Mouse (Mus musculus): ENCODE measurements around the gene Dhx35. TPM values are rescaled to one million over a fixed set of nuclear protein-coding genes. Genes with fewer than 3 reads are reported as not detected.
A peak's percentile ranks its signal among the peaks of the same experiment; 100 is the strongest.

Dhx35 gene
- total RNA-seq, 2 experiments from 2014 or later: 13.5 to 17.4 TPM

DNA sequence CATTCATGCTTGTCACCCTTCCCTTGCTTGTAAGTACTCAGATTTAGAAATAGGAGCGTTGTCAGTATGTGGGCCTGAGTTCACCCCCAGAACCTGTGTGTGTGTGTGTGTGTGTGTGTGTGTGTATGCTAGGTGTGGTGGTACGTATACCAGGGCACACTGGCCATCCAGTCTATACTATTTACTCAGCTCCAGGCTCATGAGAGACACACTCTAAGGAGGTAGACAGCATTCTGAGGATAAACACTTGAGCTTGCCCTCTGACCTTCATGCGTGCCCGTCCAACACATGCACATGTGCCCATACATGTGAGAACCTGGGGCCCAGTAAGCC lies 69.5 kb downstream of the Dhx35 start:
- DNase-seq (ENCODE audit: low spot score in 2 of 2): no peak
- intact Hi-C loops (cut with DNase I): loop anchor here (2.0 to 5.0 kb wide), 2 partner anchors 97 to 1729 kb away; partner anchors contain the start of gene Fam83d

DNA sequence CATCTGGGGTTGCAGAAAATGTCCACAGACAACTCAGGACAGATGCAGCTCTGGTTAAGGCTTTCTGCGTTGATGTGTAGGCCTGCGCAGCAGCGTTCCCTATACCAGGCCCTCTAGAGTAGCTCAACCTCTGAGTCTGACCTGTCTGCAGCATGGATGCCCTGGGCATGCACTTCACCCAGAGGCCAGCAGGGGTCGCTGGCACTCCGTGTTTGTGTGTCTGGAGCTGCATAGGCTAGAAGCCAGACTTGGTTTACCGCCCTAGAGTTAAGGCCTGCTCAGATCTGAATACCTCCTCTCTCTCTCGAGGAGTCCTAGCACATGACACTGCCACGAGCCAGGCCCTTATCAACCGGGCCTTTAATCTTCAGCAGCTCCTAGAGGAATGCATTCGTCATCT lies 70.8 kb downstream of the Dhx35 start:
- DNase-seq (ENCODE audit: low spot score in 2 of 2): peak; percentile 79 to 84

DNA sequence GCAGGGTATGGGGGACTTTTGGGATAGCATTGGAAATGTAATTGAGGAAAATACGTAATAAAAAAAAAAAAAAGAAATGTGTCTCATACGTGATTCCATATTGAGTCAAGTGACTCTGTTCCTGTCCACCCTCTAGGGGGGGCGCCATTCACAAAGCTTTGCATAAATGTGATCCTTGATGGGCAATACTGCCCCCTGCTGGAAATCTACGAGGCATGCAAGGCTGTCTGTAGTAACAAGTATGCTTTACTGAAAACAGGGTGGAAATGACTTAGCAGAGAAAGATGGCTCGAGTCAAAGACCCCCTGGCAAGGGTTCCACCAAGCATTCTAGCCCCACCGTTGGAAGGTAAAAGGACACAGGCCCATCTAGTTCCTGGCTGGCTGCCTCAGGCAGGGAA lies 92.0 kb downstream of the Dhx35 start:
- no peak for DNase-seq (ENCODE audit: low spot score in 2 of 2)
- intact Hi-C loops (cut with DNase I): no loop called here

More for the DNA sequence above, 70.8 kb downstream of the Dhx35 start:
- intact Hi-C loops (cut with DNase I): loop anchor here (2.0 kb wide), 1 partner anchor 1727 kb away; no protein-coding TSS in a partner anchor

DNA sequence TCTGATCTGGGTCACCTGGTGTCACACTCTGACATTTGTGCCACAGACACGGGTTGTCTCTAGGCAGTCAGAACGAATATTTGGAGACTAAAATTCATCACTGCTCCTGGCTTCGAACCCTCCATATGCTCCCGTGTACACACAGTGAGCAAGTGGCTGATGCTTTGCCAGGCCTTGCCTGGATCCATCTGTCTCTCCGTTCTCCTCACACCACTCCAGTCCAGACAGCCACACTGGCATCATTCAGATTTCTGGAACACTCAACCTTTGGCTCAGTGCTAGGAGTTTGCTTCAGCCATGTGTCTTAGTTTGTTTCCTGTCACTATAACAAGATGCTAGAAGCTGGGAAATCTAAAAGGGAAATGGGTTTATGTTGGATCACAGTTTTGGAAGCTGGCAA lies 93.9 kb downstream of the Dhx35 start:
- DNase-seq (ENCODE audit: low spot score in 2 of 2): peak in 1 of 2 experiments; percentile 19
- intact Hi-C loops (cut with DNase I): no loop called here

DNA sequence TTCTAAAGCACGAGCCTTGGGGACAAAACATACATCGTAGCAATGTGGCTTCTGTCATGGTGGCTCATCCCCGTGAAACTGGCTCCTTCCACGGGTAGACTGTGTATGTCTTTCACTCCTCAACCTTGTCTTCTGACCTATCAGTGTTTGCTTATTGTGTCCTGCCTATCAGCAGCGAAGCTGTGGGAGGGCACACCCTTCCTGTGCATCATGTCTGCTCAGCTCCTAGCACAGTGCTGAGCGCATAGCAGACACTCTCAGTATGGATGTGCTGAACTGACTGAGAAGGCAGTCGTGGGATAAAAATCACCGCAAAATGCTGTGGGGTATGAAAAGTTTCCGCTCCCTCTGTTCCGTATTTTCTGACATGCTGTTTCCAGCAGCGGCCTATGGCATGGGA lies 94.6 kb downstream of the Dhx35 start:
- intact Hi-C loops (cut with DNase I): no loop called here
- DNase-seq (ENCODE audit: low spot score in 2 of 2): no peak

DNA sequence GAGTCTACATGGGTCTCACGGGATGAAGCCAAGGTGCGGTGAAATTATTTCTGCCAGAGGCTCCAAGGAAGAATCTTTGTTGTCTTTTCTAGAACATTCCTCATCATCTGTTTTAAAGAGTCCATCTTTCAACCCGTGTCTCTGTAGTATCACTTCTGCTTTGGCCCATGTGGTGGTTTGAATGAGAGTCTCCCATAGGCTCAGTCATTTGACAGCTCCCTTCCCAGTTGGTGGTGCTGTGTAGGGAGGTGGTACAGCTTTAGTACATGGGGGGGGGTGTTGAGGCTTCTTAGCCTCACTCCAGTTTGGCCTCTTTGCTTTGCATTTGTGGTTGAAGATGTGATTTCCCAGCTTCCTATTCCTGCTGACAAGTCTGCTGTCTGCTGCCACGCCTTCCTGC lies 96.7 kb downstream of the Dhx35 start:
- intact Hi-C loops (cut with DNase I): no loop called here
- DNase-seq (ENCODE audit: low spot score in 2 of 2): no peak

DNA sequence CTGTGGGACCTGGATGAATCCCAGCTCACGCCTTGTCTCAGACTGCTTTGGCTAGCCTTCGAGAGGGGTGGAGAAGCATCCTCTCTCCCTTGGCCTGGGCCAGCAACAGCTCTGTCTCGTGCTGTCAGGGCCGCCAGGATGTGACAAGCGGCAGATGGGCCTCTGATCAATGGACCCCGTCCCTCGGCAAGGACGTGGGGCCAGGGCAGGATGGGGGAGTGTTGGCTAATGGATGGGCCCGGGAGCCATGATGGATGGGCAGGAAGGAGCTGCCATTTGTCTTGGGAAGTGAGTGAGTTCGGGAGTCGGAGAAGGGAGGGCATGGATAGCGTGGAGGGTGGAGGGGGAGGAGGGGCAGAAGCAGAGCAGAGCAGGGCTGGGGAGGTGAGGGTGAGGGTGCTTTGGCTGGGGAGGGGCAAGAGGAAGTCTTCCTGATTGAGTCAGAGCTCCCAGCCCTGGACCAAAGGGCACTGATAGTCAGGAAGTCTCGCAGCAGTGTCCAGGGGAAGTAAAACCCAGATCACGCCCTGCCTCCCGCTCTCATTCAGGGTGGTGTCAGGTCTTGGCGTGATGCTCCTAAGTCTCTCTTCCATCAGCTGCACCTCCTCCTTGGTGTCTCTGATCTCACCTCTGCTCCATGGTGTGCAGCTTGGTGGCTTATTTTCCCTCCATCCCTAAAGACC lies 98.7 kb downstream of the Dhx35 start:
- intact Hi-C loops (cut with DNase I): no loop called here
- no peak for DNase-seq (ENCODE audit: low spot score in 2 of 2)

DNA sequence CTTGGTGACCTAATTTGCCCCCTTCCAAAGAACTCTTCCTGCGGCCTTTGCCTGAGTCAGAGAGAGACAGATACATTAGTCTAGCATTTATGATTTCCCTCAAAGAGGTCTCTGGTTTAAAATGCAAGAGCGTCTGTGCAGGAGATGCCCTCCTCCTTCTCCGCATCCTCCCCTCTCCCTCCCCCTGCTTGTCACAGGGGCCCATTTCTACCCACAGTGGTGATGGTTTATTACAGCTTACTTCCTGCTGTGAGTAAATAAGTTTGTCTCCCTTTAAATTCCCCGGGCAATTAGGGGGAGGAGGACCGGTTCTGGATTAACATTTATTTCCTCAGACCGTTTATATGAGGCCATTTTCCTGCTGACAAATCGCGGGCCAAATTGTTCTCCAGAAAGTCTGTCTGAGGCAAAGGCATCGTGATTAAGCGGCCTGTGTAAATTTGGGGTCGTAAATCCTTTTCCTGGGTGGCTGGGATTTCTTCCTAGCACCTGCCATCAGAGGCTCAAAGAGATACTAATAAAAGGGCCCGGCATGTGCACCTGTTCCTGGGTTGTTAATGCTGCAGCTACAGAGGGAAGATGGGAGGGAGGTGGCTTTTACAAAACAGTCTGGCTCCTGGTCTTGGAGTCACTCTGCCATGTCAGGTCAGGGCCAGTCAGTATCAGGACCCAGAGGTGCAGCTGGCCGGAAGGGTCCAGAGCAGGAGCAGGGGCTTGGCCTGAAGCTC lies 104.0 kb downstream of the Dhx35 start:
- intact Hi-C loops (cut with DNase I): no loop called here
- no peak for DNase-seq (ENCODE audit: low spot score in 2 of 2)

Other genes with a start within 250 kb of the Dhx35 start
- gene Slc32a1, start 184.0 kb upstream of the Dhx35 start, total RNA-seq (2021): 100 to 1,000 TPM in 1 of 2 experiments, 10 to 100 TPM in 1; 81.8 to 112 TPM
- 1 to 10 TPM; 7.3 to 9.6 TPM for gene Actr5, start 169.9 kb upstream of the Dhx35 start, total RNA-seq (2021)
- 100 to 1,000 TPM; 119 to 132 TPM for gene Ppp1r16b, start 129.4 kb upstream of the Dhx35 start, total RNA-seq (2021)
- gene Fam83d, start 26.7 kb upstream of the Dhx35 start, total RNA-seq (2021): 1 to 10 TPM; 1.6 to 2.6 TPM